Mouse (Mus musculus) layer of hippocampus, postnatal 10 days (tissue): ENCODE measurements around the gene Syt16. TPM values are rescaled to one million over a fixed set of nuclear protein-coding genes. Genes with fewer than 3 reads are reported as not detected.
A peak's percentile ranks its signal among the peaks of the same experiment; 100 is the strongest.

Source experiments
- DNase-seq, 2 experiments: peaks; one replicate each; pipeline ENCODE4 v3.0.0; 2021; ENCODE audit warnings: low spot score in 2 of 2
- total RNA-seq, 2 experiments: library from RNA; stranded (reverse); gene quantifications; 2 replicates each; pipeline ENCODE4 v1.2.3; 2021

The Syt16 gene
- total RNA-seq, 2 experiments from 2014 or later, result 74.6 to 78.0 TPM

DNA sequence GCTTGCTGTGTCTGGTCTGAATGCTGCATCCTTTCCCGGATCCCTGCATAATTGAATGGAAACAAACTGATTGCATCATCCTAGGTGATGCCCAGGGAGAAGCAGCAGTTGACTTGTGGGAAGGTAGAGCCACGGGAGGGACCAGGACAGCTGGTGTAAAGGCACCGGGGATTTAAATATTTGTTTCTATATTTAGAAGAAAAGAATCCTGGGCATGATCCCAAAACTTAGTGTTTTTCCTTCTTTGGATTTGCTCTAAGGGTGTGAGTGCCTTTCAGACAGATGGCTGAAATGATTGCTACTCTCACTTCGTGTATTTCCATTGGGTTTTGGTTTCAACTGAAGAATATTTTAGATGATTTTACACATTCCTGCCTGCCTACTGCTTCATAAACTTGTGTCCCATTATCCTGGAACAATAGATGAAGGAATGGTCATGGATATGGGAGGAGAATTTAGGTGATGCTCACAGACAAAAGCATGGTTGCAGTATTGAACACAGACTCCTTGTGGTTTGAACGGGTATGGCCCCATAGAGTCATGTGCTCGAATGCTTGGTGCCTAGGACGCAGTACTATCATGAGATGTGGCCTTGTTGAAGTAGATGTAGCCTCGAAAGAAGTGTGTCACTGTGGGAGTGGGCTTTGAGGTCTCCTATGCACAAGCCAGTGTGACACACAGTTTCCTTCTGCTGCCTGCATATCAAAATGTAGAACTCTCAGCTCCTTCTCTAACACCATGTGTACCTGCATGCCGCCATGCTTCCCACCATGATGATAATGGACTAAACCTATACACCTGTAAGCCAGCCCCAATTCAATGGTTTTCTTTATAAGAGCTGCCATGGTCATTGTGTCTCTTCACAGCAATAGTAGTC is 306.2 kb downstream of the Syt16 start:
- DNase-seq, result no peak

DNA sequence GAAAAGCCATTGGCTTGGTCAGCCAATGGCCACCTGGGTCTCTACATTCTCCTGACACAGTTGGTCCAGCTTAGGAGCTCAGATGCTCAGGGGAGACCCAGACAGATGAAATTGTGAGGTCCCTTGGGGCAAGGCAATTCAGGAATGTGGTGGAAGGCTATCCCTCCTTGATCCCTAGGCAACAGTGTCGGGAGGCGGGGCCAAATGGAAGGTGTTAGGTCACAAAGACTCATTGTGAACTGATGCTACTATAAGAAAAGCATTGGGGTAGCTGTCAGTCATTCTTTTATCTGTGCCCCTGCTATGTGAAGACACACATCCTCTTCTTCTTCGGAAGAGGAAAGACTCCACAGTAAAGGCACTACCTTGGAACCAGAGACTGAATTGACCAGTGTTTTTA is 315.1 kb downstream of the Syt16 start:
- DNase-seq, result peak in 1 of 2 experiments; percentile 4

DNA sequence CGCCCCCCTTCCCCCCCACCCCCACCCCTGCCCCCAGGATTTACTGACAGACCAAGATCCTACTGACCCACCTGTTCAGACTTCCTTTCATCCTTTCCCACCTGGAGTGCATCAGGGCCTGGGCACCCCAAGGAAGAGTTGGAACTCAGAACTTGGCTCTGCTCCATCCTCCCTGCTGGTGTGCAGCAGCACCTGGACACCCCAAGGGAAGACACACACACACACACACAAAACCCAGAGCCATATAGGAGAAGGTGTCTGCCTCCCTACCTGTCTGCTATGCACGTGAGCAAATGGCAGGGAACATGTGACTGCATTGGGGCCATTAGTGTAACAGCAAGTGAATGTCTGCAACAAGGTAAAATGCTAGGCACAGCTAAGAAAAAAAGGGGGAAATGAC is 317.8 kb downstream of the Syt16 start:
- peak in 1 of 2 experiments; percentile 14 for DNase-seq

DNA sequence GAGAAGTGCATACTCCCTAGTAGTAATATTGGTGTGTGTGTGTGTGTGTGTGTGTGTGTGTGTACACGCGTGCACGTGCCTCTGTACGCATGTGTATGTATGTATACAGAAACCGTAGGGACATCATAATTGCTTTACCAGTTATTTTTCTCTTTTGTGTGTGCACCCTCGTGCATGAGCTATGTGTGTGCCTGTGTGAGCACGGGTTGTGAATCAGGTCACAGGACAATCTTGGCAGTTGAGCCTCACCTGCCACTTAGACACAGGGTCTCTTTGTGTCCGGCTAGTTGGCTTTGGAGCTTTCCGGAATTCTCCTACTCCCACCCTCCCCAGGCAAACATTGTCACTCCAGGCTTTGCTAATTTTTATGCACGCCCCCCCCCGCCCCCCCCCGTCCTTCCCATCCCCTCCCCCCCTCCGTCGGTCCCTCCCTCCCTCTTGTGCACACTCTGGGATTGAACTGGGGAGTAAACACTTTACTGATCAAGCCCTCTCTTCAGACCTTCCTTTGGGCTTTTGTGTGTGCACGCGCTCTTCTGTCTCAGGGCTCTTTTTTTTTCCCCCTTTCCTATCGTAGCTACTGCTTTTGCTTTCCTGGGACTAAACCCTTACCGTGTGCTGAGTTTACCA is 319.0 kb downstream of the Syt16 start, which contains the start of gene Gm11042:
Gene Gm11042, minus strand, starts transcription at position 51 of the 630 bp plus-strand sequence.
- peak; percentile 27 to 37 for DNase-seq

DNA sequence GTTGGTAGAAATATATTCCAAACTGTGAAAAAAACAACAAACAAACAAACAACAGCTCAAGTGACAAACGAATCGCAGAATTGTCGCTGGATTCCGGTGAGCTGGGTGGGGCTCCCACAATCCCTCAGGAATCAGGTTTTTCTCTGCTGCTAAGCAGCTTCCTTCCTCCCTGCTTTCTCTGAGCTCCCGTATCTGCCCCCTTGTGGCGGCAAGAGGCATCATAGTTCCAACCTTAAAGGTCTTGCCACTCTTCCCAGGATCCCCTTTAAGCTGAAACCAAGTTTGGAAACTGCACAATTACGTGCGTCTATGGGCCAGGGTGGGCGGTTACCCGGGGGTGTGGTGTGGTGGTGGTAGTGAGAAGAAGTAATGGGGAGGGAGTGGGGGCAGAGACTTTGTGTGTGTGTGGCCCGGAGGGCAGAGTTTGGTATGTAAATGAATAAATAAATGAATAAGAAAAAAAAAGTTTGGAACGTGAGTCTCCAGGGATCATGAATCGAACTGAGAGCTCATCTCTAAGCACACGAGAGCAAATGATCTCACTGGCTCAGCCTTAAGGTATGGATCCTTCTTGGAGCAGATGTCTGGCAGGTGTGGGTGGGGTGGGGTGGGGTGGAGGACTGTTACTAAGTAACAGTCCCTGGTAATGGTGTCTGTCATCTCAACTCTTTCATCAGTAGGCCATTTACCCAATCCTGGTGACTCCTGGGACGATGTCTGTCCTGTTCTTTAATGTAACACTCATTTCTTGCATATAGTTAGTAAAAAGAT is 319.7 kb downstream of the Syt16 start:
- DNase-seq, result peak; percentile 81 to 84

DNA sequence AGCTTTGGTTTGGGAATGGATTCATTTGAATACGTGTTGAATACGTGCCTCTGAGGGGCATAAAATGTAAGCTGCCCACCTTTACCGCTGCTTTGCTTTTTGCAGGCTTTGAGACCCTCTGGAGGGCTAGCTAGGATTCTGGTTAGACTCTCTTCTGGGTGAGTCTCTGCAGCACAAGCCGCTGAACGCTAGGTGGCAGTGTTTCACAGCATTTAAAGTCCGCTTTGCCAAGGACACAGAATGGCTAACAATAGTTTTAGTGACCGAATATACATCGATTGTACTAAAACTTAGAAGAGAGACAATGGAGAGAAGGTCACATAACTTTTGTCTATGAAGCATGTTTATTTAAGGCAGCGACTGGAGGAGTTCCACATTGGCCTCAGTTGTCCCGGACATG is 322.9 kb downstream of the Syt16 start:
- DNase-seq, result peak; percentile 84 to 85

DNA sequence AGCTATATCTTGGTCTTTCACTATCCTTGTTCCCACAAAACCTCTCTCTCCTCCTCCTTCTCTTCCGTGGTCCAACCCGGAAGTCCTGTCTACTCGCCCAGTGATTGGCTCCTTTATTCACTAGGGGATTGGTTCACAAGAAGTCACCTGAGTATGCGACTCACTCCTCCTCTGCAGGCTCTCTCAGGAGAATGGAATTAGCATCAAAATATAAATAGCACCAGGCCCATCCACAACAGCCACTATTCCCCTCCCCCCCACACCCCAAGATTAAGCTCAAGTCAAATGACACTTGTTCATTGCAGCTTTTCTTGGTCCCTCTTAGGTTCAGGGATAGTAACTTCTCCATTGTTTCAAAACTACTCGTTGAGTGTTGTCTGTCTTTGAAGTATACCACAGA is 324.5 kb downstream of the Syt16 start:
- DNase-seq, result no peak

Other genes starting within 250 kb of the Syt16 start
- gene Hif1a, start 96.3 kb upstream of the Syt16 start, total RNA-seq, result 10 to 100 TPM; 62.4 to 64.4 TPM
- 10 to 100 TPM in 1 of 2 experiments, 1 to 10 TPM in 1; 4.9 to 12.5 TPM for gene Gm49321, start 60.0 kb upstream of the Syt16 start, total RNA-seq
- 10 to 100 TPM; 27.4 to 34.5 TPM for gene Snapc1, start 33.2 kb upstream of the Syt16 start, total RNA-seq